Mouse (Mus musculus) layer of hippocampus, adult 9-11 months (tissue): ENCODE results near the gene Trpm1.

ENCODE experiments used
- DNase-seq: peaks from one replicate; pipeline ENCODE4 v3.0.0; 2022

Trpm1 gene

GRCm38 (mm10) chr7:64164997-64165396, 11.4 kb downstream of the Trpm1 start:
- no peak for DNase-seq

- DNase-seq = no peak
Observed at GRCm38 (mm10) chr7:64166025-64166424, 12.4 kb downstream of the Trpm1 start.

- DNase-seq = no peak
Observed at GRCm38 (mm10) chr7:64166724-64167123, 13.1 kb downstream of the Trpm1 start.

GRCm38 (mm10) chr7:64179310-64179709, 25.7 kb downstream of the Trpm1 start:
- DNase-seq = no peak

DNA sequence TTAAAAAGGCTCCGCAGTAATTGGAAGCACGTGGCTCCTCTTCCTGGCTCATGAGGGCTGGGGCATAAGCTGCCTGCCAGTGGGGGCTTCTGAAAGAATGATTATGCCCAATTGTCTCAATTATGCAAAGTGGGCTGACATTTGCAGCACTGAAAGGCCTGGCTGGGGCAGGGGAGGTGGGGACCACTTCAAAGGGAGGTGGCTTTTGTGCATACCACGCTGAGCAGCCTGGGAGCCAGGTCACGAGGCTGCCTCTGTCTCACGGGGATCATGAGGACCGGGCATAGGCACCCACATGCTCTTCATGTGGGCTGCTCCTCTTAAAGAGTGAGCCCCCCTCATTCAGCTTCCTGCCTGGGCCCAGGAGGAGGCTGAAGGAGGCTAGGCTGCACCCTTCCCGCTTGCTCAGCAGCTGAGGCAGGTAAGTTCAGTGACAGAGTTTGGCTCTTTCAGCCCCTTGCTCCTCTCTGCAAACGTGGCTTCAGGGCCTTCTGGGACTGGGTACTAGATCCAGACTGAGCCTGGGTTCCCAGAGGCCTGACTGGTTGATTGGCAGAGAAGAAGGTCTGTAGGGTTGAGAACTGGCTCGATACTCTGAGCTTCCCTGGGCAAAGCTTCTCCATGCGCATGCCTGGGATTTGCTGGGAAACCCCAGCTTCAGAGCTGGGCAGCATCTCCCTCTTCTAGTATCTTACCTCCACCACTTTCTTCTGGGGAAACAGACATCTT, 31.7 kb downstream of the Trpm1 start:
- DNase-seq = peak; percentile 33

DNA sequence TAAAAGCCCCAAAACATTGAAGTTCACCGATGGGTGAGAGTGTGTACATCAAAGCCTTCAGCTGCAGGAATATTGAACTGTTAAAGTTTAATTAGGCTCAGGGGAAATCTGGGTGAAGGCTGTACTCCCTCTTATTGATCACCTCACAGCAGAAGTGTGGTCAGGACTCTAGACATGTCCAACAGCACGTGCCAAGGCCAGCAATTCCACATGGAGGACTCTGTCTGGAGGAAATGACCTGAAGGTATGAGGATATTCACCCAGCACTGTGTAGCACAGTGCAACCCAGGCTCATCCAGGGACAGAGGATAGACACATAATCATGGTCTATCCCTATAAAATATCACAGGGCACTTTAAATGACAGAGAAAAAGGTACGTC, 32.3 kb downstream of the Trpm1 start:
- DNase-seq = no peak

GRCm38 (mm10) chr7:64192261-64192943, 38.8 kb downstream of the Trpm1 start:
- DNase-seq = peak; percentile 78

DNA sequence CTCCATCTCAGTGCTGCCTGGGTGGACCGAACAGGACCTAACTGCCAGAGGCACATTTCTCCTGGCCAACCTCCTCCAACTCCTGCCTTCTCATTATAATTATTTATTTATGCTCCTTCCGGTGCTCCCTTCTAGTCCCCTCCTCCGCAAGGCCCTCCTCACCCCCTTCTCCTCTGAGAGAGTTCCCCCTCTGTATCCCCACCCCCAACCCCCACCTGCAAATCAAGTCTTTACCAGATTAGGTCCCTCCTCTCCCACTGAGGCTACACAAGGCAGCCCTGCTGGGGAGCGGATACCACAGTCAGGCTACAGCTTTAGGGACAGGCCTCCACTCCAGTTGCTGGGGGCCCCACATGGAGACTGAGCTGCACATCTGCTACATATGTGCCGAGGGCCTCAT, 39.8 kb downstream of the Trpm1 start:
- no peak for DNase-seq

DNA sequence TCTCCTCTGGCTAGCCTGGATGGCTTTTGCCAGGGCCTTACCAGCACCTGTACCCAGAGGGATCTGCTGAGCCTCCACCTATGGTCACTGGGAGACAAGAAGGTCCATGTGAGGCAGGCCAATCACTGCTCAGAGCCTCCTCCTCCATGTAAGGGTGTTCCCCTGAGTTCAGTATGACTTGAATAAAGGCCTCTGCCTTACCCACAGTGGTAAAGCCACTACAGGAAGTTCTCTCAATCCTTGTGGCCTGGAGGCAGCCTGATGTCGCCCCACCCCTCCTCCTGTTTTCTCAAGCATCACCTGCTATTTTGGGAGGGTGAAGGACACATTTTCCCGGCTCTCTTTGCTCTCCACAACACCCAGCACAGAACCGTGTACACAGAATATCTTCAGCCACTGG, 42.5 kb downstream of the Trpm1 start:
- DNase-seq = no peak

- peak; percentile 8 for DNase-seq
Observed at GRCm38 (mm10) chr7:64208700-64209099, 55.1 kb downstream of the Trpm1 start.

- no peak for DNase-seq
Observed at GRCm38 (mm10) chr7:64212870-64213269, 59.2 kb downstream of the Trpm1 start.

- DNase-seq = peak; percentile 23
Observed at GRCm38 (mm10) chr7:64214066-64214465, 60.4 kb downstream of the Trpm1 start.

DNA sequence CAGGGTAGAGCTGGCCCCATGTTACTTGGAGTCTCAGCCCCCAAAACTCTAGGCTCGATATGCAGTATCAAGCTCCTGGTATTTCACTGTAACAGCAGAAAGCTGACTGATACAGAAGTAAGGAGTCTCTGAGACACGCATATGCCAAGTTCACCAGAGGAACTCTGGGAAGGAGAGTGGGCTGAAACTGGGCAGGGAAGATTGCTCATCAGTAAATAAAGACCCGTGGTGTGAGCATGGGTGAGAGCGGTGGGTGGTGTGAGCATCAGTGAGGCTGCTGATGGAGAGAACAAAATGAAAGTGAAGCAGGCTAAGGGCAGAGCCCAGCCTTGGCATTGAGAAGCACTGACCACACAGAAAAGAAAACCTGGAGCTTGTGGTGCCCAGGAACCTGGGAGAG, 62.0 kb downstream of the Trpm1 start:
- no peak for DNase-seq

GRCm38 (mm10) chr7:64217428-64217827, 63.8 kb downstream of the Trpm1 start:
- DNase-seq = no peak

GRCm38 (mm10) chr7:64219765-64220164, 66.1 kb downstream of the Trpm1 start:
- DNase-seq = no peak

DNA sequence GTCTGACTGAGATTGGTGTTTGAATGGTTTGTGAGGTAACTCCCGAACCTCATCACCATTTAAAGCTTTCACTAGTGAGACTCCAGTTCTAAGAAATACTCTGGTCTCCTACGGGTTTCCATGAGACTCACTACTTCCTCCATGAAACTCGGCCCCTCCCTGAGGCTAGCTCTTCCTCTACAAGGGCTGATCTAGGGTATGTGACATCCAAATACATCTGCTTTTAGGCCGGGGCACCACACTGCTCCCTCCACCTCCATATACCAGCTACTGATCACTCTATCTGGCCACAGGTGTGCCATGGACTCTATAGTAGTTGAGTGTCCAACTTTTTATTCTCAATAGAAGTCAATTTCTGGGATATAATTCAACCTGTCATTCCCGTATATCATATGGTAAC, 69.6 kb downstream of the Trpm1 start:
- DNase-seq = no peak

DNA sequence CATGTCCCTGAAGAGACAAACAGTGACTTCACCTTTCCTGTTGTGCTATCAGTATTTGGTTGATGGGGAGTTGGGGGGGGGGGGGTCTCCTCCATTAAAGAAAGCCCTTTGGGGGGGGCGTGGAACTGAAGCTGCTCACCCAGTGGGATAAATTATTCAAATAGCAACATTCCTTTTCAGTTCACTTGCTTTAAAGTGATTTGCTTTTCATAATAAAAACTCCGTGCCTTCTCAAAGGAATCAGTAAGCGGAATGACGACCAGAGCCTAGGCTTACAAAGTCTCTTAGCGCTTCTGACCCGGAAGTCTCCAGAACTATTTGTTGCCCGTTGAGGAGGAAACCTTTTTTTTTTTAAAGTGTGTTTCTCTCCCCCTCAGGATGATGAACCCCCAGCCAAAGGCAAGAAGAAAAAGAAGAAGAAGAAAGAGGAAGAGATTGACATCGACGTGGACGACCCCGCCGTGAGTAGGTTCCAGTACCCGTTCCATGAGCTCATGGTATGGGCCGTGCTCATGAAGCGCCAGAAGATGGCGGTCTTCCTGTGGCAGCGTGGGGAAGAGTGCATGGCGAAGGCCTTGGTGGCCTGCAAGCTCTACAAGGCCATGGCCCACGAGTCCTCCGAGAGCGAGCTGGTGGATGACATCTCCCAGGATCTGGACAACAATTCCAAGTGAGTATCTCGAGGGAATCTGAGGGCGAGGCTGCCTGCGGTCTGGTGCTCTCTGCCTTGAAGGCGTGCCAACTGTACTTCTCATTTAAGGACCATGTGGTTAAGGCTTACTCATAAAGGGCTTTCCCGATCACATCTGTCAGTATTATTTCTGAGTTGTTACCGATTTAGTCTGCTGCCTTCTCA, 72.9 kb downstream of the Trpm1 start:
- DNase-seq = no peak

DNA sequence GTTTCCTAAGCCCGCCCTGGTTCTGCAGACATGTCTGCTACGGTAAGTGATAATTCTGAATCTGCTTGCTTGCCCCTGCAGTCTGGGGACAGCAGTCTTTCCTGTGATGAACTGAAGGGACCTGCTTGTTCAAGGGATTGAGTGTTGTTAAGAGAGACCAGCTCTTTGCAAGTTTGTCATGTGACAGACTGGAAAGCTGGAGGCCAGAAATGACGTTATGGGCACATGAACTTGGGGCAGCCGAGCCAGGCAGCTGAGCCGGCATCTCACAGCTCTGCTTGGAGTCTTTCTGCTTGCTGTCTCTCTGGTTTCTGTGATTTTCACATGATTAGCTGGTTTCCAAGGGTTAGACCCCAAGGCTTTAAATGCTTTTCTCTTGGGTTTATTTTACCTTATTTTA, 74.0 kb downstream of the Trpm1 start:
- no peak for DNase-seq

GRCm38 (mm10) chr7:64228300-64228699, 74.7 kb downstream of the Trpm1 start:
- DNase-seq = no peak

GRCm38 (mm10) chr7:64229911-64230310, 76.3 kb downstream of the Trpm1 start:
- DNase-seq = no peak

DNA sequence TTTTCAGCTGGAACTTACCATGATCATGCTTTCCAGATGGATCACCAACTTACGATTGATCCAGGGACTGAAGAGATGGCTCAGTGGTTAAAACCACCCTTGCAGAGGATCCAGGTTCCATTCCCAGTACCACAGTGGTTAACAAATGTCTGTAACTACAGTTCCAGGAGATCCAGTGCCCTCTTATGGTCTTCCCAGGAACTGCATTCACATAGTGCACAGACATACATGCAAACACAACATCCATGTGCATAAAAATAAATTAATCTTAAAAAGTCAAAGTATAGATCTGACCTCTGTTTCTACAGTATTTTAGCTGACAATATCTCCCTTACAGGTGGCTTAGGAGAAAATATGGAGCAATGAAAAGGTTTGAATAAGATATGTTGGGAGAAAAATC, 77.4 kb downstream of the Trpm1 start:
- DNase-seq = no peak

- no peak for DNase-seq
Observed at GRCm38 (mm10) chr7:64231996-64232395, 78.4 kb downstream of the Trpm1 start.

GRCm38 (mm10) chr7:64234310-64234820, 80.7 kb downstream of the Trpm1 start:
- DNase-seq = no peak

GRCm38 (mm10) chr7:64236521-64236920, 82.9 kb downstream of the Trpm1 start:
- DNase-seq = no peak
